Mouse (Mus musculus) midbrain, embryonic 15.5 days (tissue): Measurements from ENCODE around the gene Fam133b. TPM values are rescaled to one million over a fixed set of nuclear protein-coding genes. Genes with fewer than 3 reads are reported as not detected.
"Not testable (repeated sequence)": the region's sequence is repeated elsewhere in the genome, so short reads cannot be mapped to it uniquely, and the experiment has no call there.

Source experiments
- ATAC-seq: fragments of 200-750 bp; cut with Nextera tagmentation; replicated peaks from 2 replicates; pipeline ENCODE4 v1.8.0; 2017; ENCODE audit warnings: moderate TSS enrichment
- H3K27ac ChIP-seq: fragments of 300-500 bp; sonication (generic); 2 replicates; pipeline ENCODE4 v1.5.1; 2015; ENCODE audit warnings: mild to moderate bottlenecking, inconsistent platforms
- H3K27me3 ChIP-seq: fragments of 300-500 bp; sonication (generic); replicated peaks from 2 replicates; pipeline ENCODE4 v1.6.1; 2015; ENCODE audit warnings: inconsistent platforms
- H3K36me3 ChIP-seq: fragments of 300-500 bp; sonication (generic); replicated peaks from 2 replicates; pipeline ENCODE4 v1.6.1; 2015; ENCODE audit warnings: inconsistent platforms
- H3K4me1 ChIP-seq: fragments of 300-500 bp; sonication (generic); 2 replicates; pipeline ENCODE4 v1.6.1; 2015; ENCODE audit warnings: inconsistent platforms
- H3K4me2 ChIP-seq: fragments of 300-500 bp; sonication (generic); 2 replicates; pipeline ENCODE4 v1.6.1; 2015; ENCODE audit warnings: inconsistent platforms, mild to moderate bottlenecking, moderate library complexity
- H3K4me3 ChIP-seq: fragments of 300-500 bp; sonication (generic); 2 replicates; pipeline ENCODE4 v1.5.1; 2015; ENCODE audit warnings: mild to moderate bottlenecking, inconsistent platforms
- H3K9ac ChIP-seq: fragments of 300-500 bp; sonication (generic); 2 replicates; pipeline ENCODE4 v1.6.1; 2015; ENCODE audit warnings: mild to moderate bottlenecking, inconsistent platforms
- H3K9me3 ChIP-seq: fragments of 300-500 bp; sonication (generic); 2 replicates; pipeline ENCODE4 v1.6.1; 2016; ENCODE audit warnings: inconsistent platforms
- WGBS: fragments of 180-500 bp; shearing (Covaris S2); methylation state at CpG from one replicate; pipeline ENCODE4 v1.1.7; 2015; ENCODE audit warnings: mixed read lengths; 5-methylcytosine and 5-hydroxymethylcytosine counted together
- polyA plus RNA-seq: library from polyadenylated mRNA; unstranded; fragments of >200 nt; fragmentation: Nextera tagmentation; extraction: Ambion mirVana; gene quantifications from 2 replicates; pipeline ENCODE4 v1.2.1, GENCODE M21; 2015

Gene Fam133b
- polyA plus RNA-seq, 1 experiment from 2014 or later = 25.9 TPM

DNA sequence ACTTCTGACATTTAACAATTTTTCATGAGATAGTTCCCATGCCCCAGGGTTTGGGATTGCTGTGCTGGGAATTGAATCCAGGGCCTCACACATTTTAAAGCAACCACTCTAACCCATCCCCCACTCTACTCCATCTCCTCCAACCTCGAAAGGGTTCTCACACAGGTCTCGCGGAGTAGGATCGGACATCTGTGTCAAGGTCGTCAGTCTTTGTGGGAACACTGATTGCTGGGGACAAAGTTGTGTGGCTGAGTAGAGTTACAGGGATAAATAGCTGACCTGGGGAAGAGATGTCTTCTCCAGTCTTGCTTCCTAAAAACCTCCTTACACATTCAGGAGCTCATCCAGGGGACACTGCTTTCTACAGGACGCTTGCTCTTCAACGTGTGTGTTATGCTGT lies 35.4 kb downstream of the Fam133b start:
- no peaks in the 10 kb centered on the region for H3K27me3 ChIP-seq
- H3K36me3 ChIP-seq = peaks cover 59% of the 10 kb centered on the region
- 96% methylated on average over 7 of the region's 7 CpGs for WGBS
- H3K27ac ChIP-seq = no peak overlapping the region
- peaks cover 5% of the 10 kb centered on the region; the same call in 1 of the 2 replicates for H3K9me3 ChIP-seq
- H3K9ac ChIP-seq = no peak overlapping the region
- H3K4me1 ChIP-seq = no peaks in the 10 kb centered on the region
- H3K4me2 ChIP-seq = no peak overlapping the region
- no peak for ATAC-seq
- no peak overlapping the region for H3K4me3 ChIP-seq

DNA sequence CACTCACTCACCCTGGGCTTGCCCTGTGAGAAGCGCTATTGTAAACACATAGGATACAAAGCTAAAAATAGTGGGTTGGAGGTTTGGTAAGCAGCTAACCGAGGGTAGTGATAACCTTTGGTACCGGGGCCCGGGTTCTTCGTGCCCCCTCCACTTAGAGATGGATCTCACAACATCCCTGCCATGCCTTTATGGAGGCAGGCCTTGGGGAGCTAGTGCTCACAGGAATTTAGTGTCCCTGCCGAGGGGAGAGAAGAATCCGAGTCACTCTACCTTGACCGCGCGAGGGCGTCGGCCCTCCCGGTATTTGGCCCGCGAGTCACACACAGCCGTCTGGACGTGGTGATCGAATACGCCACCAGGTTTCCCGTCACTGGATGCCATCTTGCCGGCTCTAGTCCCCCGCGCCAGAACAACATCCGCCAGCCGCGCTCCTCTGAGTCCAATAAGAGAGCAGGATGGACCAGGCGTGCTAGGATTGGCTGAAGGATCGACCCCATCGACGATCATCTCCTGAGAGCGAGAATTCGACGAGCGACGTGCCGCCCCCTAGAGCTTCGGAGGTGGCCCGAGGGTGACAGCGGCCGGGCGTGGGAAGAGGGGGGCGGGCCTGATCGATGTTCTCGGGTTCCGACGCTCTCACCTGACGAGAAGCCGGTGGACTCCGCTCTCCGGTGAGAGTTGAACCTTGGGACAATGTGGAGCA lies 52.2 kb downstream of the Fam133b start, which contains the start of gene Pex1:
Pex1 (plus strand) TSS at position 374 of the 706 bp plus-strand sequence.
- ATAC-seq = peak; percentile 98
- peak within 1 kb of the TSS; percentile 77 for H3K9ac ChIP-seq

DNA sequence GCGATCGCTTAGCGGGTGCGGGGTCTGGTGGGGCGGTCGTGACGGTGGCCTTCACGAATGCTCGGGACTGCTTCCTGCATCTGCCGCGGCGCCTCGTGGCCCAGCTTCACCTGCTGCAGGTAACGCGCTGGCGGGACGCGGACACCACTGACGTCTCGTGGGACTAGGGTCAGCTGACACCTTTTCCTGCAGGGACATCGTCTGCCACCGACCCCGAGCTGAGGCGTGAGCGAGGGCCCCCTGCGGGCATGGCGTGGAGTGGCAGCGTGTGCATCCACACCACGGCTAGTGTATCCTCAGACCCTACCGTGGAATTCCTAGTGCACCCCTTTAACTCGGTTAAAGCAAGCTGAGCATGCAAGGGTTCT lies 52.8 kb downstream of the Fam133b start, which contains the start of gene Rbm48:
Rbm48 (minus strand) TSS at position 187 of the 368 bp plus-strand sequence.
- no peaks in the 10 kb centered on the region for H3K9me3 ChIP-seq
- peak; percentile 91 for ATAC-seq
- peak within 1 kb of the TSS; percentile 79 for H3K4me2 ChIP-seq
- H3K9ac ChIP-seq = peak within 1 kb of the TSS; percentile 77
- no peaks in the 10 kb centered on the region for H3K27me3 ChIP-seq
- H3K27ac ChIP-seq = peak within 1 kb of the TSS; percentile 83
- peaks cover 2% of the 10 kb centered on the region; the same call in 1 of the 2 replicates for H3K36me3 ChIP-seq
- H3K4me3 ChIP-seq = peak within 1 kb of the TSS; percentile 81
- 0% methylated on average over 31 of the region's 31 CpGs for WGBS
- peaks cover 28% of the 10 kb centered on the region for H3K4me1 ChIP-seq

More for the DNA sequence above, 52.2 kb downstream of the Fam133b start, which contains the start of gene Pex1:
- under 1% methylated on average over 50 of the region's 50 CpGs for WGBS
- H3K4me1 ChIP-seq = peaks cover 28% of the 10 kb centered on the region
- peak within 1 kb of the TSS; percentile 79 for H3K4me2 ChIP-seq
- H3K4me3 ChIP-seq = peak within 1 kb of the TSS; percentile 81
- H3K27me3 ChIP-seq = no peaks in the 10 kb centered on the region
- peak within 1 kb of the TSS; percentile 83 for H3K27ac ChIP-seq
- H3K9me3 ChIP-seq = no peaks in the 10 kb centered on the region
- H3K36me3 ChIP-seq = peaks cover 7% of the 10 kb centered on the region; the same call in 1 of the 2 replicates

DNA sequence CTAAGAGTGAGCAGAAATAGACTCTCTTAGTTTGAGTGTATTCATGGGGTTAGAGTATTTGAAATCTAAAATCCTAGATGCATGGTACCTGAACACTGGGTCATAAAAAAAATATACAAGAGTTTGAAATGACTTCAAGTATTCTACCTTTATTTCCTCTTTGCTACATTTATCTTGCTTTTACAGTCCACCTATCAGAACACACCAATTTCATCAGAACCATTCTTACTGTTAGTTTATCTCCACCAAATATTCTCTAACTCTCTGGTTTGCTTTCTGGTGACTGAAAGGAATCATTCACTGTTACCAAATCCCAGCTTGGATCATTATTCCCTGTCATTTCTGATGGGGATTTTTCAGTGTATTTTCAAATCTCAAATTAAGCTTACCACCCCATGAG lies 53.5 kb downstream of the Fam133b start:
- ATAC-seq = no peak
- no peaks in the 10 kb centered on the region for H3K36me3 ChIP-seq

DNA sequence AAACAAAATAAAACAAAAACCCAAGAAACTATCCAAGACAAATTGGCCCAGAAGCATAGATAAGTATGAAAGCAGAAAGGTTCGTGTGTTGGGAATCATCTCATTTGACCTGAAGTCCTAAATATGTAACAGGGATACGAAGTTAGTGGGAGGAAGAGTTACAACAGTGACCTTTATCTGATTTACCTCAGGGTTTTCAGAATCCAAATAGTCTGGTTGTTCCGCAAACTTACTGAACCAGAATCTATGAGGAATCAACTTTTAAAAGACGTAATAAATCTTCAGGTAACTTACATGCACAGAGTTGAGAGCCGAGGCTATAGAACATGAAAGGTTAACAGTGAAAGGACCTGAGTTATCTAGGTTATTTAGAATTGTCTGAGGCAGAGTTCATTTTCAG lies 55.1 kb downstream of the Fam133b start:
- Histone ChIP-seq H3K27me3 (no peaks in the 10 kb centered on the region), H3K27ac (no peak overlapping the region), H3K4me1 (peaks cover 28% of the 10 kb centered on the region), H3K9ac (no peak overlapping the region), H3K9me3 (no peaks in the 10 kb centered on the region), H3K36me3 (no peaks in the 10 kb centered on the region), H3K4me3 (no peak overlapping the region), H3K4me2 (no peak overlapping the region)
- WGBS = 93% methylated on average over 5 of the region's 5 CpGs
- ATAC-seq = no peak

More for the DNA sequence above, 53.5 kb downstream of the Fam133b start:
- no peak overlapping the region for H3K27ac ChIP-seq
- H3K27me3 ChIP-seq = no peaks in the 10 kb centered on the region
- H3K9me3 ChIP-seq = no peaks in the 10 kb centered on the region
- H3K9ac ChIP-seq = peak overlapping the region; percentile 77; the same call in 1 of the 2 replicates
- H3K4me3 ChIP-seq = peak overlapping the region; percentile 81
- H3K4me2 ChIP-seq = peak overlapping the region; percentile 79
- peaks cover 28% of the 10 kb centered on the region for H3K4me1 ChIP-seq

DNA sequence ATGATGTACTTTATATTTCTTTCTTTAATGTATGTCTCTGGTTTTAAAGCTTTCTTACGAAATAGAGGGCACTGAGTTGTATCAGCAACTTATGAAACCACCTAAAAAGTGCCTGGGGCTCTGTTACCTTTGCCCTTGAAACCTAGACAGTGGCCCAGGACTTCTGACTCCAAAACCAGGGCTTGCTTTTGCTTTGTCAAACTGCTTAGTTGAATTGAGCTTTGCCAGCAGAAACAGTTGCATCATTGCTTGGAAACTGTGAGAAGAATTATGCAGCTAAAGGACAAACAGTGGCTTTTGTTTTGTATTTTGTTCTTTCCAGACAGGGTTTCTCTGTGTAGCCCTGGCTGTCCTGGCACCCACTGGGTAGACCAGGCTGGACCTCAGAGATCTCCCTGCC lies 56.7 kb downstream of the Fam133b start:
- Histone ChIP-seq H3K4me2 (no peak overlapping the region), H3K9ac (no peak overlapping the region), H3K4me1 (peaks cover 14% of the 10 kb centered on the region), H3K9me3 (no peaks in the 10 kb centered on the region), H3K27ac (no peak overlapping the region), H3K4me3 (no peak overlapping the region), H3K27me3 (no peaks in the 10 kb centered on the region), H3K36me3 (peaks cover 9% of the 10 kb centered on the region)
- WGBS = 77% methylated on average over 1 of the region's 1 CpGs
- ATAC-seq = no peak

DNA sequence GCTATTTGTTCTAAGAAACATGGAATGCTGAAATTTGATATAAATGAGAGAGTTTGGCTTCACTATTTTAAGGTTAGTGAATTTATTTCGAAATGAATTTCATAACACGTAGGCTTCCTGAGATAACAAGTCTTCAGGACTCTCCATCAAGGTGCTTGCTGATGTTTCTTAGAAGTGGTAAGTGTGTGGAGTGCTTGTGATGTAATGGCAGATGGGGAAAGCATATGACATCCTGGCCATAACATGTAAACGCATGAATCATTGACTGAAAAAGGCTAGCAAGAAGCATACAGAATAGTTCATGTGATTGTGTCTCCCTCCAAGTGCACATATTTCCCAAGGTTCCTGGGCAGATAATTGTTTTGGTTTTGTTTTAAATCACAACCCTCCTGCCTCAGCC lies 57.2 kb downstream of the Fam133b start:
- Histone ChIP-seq H3K27me3 (no peaks in the 10 kb centered on the region), H3K4me2 (no peak overlapping the region), H3K4me3 (no peak overlapping the region), H3K36me3 (peaks cover 14% of the 10 kb centered on the region), H3K9ac (no peak overlapping the region), H3K4me1 (peaks cover 12% of the 10 kb centered on the region), H3K27ac (no peak overlapping the region), H3K9me3 (no peaks in the 10 kb centered on the region)
- ATAC-seq = no peak
- WGBS = 88% methylated on average over 3 of the region's 3 CpGs

DNA sequence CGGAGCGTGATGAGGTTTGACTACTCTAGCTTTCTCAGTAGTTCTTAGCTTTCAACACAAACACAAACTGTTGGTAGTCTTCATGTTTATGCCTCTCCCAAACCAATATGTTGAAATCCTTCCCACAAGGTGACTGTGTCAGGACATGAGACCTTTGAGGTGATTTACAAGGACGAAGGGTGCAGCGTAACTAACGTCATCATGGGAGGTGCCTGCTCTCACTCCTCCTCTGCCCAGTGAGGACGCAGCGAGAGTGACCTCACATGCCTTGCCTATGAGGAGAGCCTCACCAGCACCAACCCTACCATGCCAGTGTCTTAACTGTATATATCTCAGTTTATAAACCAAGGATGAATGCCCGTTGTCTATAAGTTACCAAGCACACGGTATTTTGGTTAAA lies 63.5 kb downstream of the Fam133b start:
- Histone ChIP-seq H3K9ac (no peak overlapping the region), H3K9me3 (no peaks in the 10 kb centered on the region), H3K4me1 (no peaks in the 10 kb centered on the region), H3K27ac (no peak overlapping the region), H3K27me3 (no peaks in the 10 kb centered on the region), H3K4me2 (no peak overlapping the region), H3K4me3 (no peak overlapping the region), H3K36me3 (peaks cover 43% of the 10 kb centered on the region)
- no peak for ATAC-seq
- 96% methylated on average over 9 of the region's 9 CpGs for WGBS

DNA sequence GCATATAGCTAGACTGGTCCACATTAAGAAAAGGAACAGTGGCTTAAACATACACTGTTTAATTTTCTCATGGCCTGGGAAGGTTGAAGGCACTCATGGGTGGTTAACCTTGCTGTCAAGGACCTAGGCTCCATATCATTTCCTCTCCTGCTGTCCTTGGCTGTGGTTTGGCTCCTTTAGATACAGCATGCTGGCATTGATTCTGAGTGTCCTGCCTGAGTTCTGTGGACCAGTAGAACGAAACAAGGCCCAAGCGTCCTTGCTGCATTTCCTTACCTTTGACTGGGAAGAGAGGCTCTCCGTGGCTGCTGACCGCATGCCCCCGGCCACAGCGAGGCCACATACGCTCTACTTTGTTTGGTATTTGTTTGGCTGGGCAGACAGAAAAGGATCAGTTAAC lies 65.6 kb downstream of the Fam133b start:
- 95% methylated on average over 7 of the region's 7 CpGs for WGBS
- Histone ChIP-seq H3K36me3 (peaks cover 46% of the 10 kb centered on the region), H3K9ac (no peak overlapping the region), H3K27ac (no peak overlapping the region), H3K4me2 (no peak overlapping the region), H3K9me3 (no peaks in the 10 kb centered on the region), H3K27me3 (no peaks in the 10 kb centered on the region), H3K4me3 (no peak overlapping the region), H3K4me1 (no peaks in the 10 kb centered on the region)
- no peak for ATAC-seq

DNA sequence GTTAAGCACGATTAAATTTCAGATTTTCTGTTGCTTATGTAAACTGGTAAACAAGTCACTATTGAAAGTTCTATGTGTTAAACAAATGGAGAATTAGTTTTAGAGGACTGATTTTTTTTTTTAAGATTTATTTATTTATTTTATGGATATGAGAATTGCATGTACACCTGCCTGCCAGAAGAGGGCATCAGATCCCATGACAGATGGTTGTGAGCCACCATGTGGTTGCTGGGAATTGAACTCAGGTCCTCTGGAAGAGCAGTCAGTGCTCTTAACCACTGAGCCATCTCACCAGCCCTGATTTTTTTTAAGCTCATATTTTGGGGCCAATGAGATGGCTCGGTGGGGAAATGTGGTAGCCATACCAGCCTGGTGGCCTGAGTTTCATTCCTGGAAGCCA lies 68.2 kb downstream of the Fam133b start:
- H3K9me3 ChIP-seq, H3K27ac ChIP-seq, ATAC-seq, H3K4me1 ChIP-seq, H3K27me3 ChIP-seq, H3K4me3 ChIP-seq, H3K9ac ChIP-seq, H3K4me2 ChIP-seq: not testable (repeated sequence)
- peaks cover 43% of the 10 kb centered on the region for H3K36me3 ChIP-seq
- WGBS = 97% methylated on average over 2 of the region's 2 CpGs

Other genes with a start within 250 kb of the Fam133b start
- 10.2 and 12.4 TPM in 2 replicates for gene Cdk6, start 202.3 kb upstream of the Fam133b start, polyA plus RNA-seq
- 2.5 and 3.7 TPM in 2 replicates for gene 1700109H08Rik, start 27.7 kb downstream of the Fam133b start, polyA plus RNA-seq
- 22.6 and 30.2 TPM in 2 replicates for gene Pex1, start 52.2 kb downstream of the Fam133b start, polyA plus RNA-seq
- gene Rbm48, start 52.8 kb downstream of the Fam133b start, polyA plus RNA-seq = 19.1 and 19.4 TPM in 2 replicates
- gene Tmbim7, start 107.3 kb downstream of the Fam133b start, polyA plus RNA-seq = not detected in 2 replicates
- 56.1 and 59.5 TPM in 2 replicates for gene Gatad1, start 113.4 kb downstream of the Fam133b start, polyA plus RNA-seq